Mouse (Mus musculus): ENCODE data around the gene Gsg1l.

DNA sequence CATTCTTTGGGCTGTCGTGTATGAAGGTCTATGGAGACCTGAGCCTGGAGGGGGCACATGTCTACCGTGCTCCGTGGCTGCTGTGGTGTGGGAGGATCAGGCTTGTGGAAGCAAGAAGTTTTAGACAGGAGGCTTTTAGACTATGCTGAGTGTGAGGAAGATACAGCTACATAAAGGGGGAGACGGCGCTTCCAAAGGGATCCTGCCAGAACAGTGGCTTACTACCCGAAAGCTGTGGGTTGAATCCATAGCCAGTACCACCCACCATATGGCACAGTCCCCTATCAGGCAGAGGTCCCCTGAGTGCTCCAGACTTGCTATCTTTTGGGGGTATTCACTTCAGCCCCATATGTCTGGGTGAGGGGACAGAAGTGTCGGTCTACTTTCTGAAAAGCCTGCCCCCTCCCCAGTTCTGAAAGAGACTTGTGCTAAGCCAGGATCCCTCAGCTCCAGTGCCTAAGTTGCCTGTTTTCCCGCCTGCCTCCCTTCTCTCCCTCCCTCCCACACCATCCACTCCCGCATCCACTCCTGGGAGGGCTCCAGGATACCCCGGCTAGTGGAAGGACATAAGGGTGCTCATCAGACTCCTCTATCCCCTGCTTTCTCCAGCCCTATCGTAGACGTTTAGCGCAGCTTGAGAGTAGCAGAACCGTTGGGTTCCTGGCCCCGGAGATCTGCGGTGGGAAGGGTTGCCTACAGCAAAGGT lies 1.1 kb downstream of the Gsg1l start:
- TF ChIP-seq CTCF (IDR thresholded peaks at IDR 0.05; ENCODE audit: low read depth, low read length): no peak
- no peak for TF ChIP-seq GATA1 (IDR thresholded peaks at IDR 0.05; ENCODE audit: borderline replicate concordance, low read length)
